Mouse (Mus musculus) frontal cortex, postnatal 14 days (tissue): ENCODE results near the gene Rps12.

Experiments used
- DNase-seq, 2 experiments: peaks; one replicate each; pipeline ENCODE4 v3.0.0; 2022; ENCODE audit warnings: low spot score in 2 of 2

The Rps12 gene

GRCm38 (mm10) chr10:23787062-23787821 lies at the start of gene Rps12:
TSS of gene Rps12 (minus strand) at chr10:23787275.
- peak; percentile 99 for DNase-seq

GRCm38 (mm10) chr10:23836003-23836964 lies 49.2 kb upstream of the Rps12 start:
- no peak for DNase-seq

GRCm38 (mm10) chr10:23826516-23826915 lies 39.4 kb upstream of the Rps12 start:
- no peak for DNase-seq

- no peak for DNase-seq
These were observed 29.2 kb upstream of the Rps12 start for GRCm38 (mm10) chr10:23816241-23816640.

- DNase-seq: peak; percentile 21 to 78
These were observed 28.1 kb upstream of the Rps12 start for GRCm38 (mm10) chr10:23815168-23815567.

- DNase-seq: no peak
These were observed 26.0 kb upstream of the Rps12 start for GRCm38 (mm10) chr10:23812852-23813766.

GRCm38 (mm10) chr10:23812438-23812759 lies 25.3 kb upstream of the Rps12 start:
- DNase-seq: no peak

- DNase-seq: peak in 1 of 2 experiments; percentile 58
These were observed 24.8 kb upstream of the Rps12 start for GRCm38 (mm10) chr10:23811635-23812437.

- DNase-seq: no peak
These were observed 19.1 kb upstream of the Rps12 start for GRCm38 (mm10) chr10:23806201-23806600.

- no peak for DNase-seq
These were observed 17.6 kb upstream of the Rps12 start for GRCm38 (mm10) chr10:23804665-23805064.

- no peak for DNase-seq
These were observed 15.8 kb upstream of the Rps12 start for GRCm38 (mm10) chr10:23802911-23803310.

GRCm38 (mm10) chr10:23799933-23800332 lies 12.9 kb upstream of the Rps12 start:
- DNase-seq: no peak

- DNase-seq: no peak
These were observed 11.1 kb upstream of the Rps12 start for GRCm38 (mm10) chr10:23798142-23798541.

GRCm38 (mm10) chr10:23797606-23798005 lies 10.5 kb upstream of the Rps12 start:
- DNase-seq: no peak

- DNase-seq: peak in 1 of 2 experiments; percentile 31
These were observed 9.8 kb upstream of the Rps12 start, which contains the start of gene Slc18b1 for GRCm38 (mm10) chr10:23796551-23797503. TSS of gene Slc18b1 (plus strand) at chr10:23796986.

- DNase-seq: no peak
These were observed 8.9 kb upstream of the Rps12 start for GRCm38 (mm10) chr10:23795871-23796520.

- DNase-seq: no peak
These were observed 1.1 kb upstream of the Rps12 start for GRCm38 (mm10) chr10:23788056-23788600.

GRCm38 (mm10) chr10:23786631-23787038 lies 440 bp downstream of the Rps12 start:
- DNase-seq: peak in 1 of 2 experiments; percentile 12

- DNase-seq: no peak
These were observed 1.0 kb downstream of the Rps12 start for GRCm38 (mm10) chr10:23786040-23786439.
